Mouse (Mus musculus): ENCODE data around the gene Tmem59. TPM values are rescaled to one million over a fixed set of nuclear protein-coding genes. Genes with fewer than 3 reads are reported as not detected.
A peak's percentile ranks its signal among the peaks of the same experiment; 100 is the strongest.

Tmem59 gene
- polyA plus RNA-seq (2014; fragmentation: Nextera tagmentation; extraction: Ambion mirVana): 321 and 337 TPM in 2 replicates

- ATAC-seq (ENCODE audit: insufficient read depth): peak; percentile 97
- peak; percentile 96 for DNase-seq
- peak; percentile 6; the same call in 1 of the 2 replicates for TF ChIP-seq CTCF (IDR thresholded peaks at IDR 0.05; ENCODE audit: low read depth)
- H3K9me3 ChIP-seq (ENCODE audit: low read depth, low read length): no peaks in the 10 kb centered on the region
- H3K4me2 ChIP-seq: peak within 1 kb of the TSS; percentile 74
- H3K27ac ChIP-seq (ENCODE audit: low read depth): peak within 1 kb of the TSS; percentile 93
- H3K4me1 ChIP-seq (ENCODE audit: insufficient read depth): peaks cover 6% of the 10 kb centered on the region; the same call in 1 of the 2 replicates
- peaks cover 18% of the 10 kb centered on the region for H3K36me3 ChIP-seq (ENCODE audit: insufficient read depth)
- peak within 1 kb of the TSS; percentile 87 for H3K9ac ChIP-seq
- under 1% methylated on average over 49 of the region's 49 CpGs for WGBS
- no peaks in the 10 kb centered on the region for H3K27me3 ChIP-seq (ENCODE audit: insufficient read depth, low read length)
- peak within 1 kb of the TSS; percentile 97 for H3K4me3 ChIP-seq (ENCODE audit: low read depth, low read length)
Measured at GRCm38 (mm10) chr4:107178182-107178829, at the start of gene Tmem59. Gene Tmem59, plus strand, starts transcription at chr4:107178399.

- TF ChIP-seq CTCF (IDR thresholded peaks at IDR 0.05; ENCODE audit: low read depth): no peak
- WGBS: 65% methylated on average over 8 of the region's 8 CpGs
Measured at GRCm38 (mm10) chr4:107129373-107129772, 48.8 kb upstream of the Tmem59 start.

GRCm38 (mm10) chr4:107130534-107130933, 47.7 kb upstream of the Tmem59 start:
- no peak for TF ChIP-seq CTCF (IDR thresholded peaks at IDR 0.05; ENCODE audit: low read depth)
- Histone ChIP-seq H3K4me1 (ENCODE audit: insufficient read depth) (0 out of 2 replicates have a peak, but pooled peaks cover 3% of the 10 kb centered on the region), H3K27ac (ENCODE audit: low read depth) (no peak overlapping the region), H3K9me3 (ENCODE audit: low read depth, low read length) (no peaks in the 10 kb centered on the region), H3K27me3 (ENCODE audit: insufficient read depth, low read length) (no peaks in the 10 kb centered on the region), H3K4me2 (no peak overlapping the region), H3K36me3 (ENCODE audit: insufficient read depth) (no peaks in the 10 kb centered on the region), H3K9ac (no peak overlapping the region), H3K4me3 (ENCODE audit: low read depth, low read length) (no peak overlapping the region)
- ATAC-seq (ENCODE audit: insufficient read depth): peak; percentile 32; the same call in 1 of the 2 replicates
- 22% methylated on average over 9 of the region's 9 CpGs for WGBS
- peak; percentile 52 for DNase-seq

More at GRCm38 (mm10) chr4:107129373-107129772, 48.8 kb upstream of the Tmem59 start:
- DNase-seq (no peak), ATAC-seq (ENCODE audit: insufficient read depth) (no peak)
- Histone ChIP-seq H3K9me3 (ENCODE audit: low read depth, low read length) (no peaks in the 10 kb centered on the region), H3K4me2 (no peak overlapping the region), H3K36me3 (ENCODE audit: insufficient read depth) (no peaks in the 10 kb centered on the region), H3K4me1 (ENCODE audit: insufficient read depth) (0 out of 2 replicates have a peak, but pooled peaks cover 3% of the 10 kb centered on the region), H3K27ac (ENCODE audit: low read depth) (no peak overlapping the region), H3K27me3 (ENCODE audit: insufficient read depth, low read length) (no peaks in the 10 kb centered on the region), H3K4me3 (ENCODE audit: low read depth, low read length) (no peak overlapping the region), H3K9ac (no peak overlapping the region)

GRCm38 (mm10) chr4:107134891-107135290, 43.3 kb upstream of the Tmem59 start:
- WGBS: 66% methylated on average over 3 of the region's 3 CpGs
- Histone ChIP-seq H3K36me3 (ENCODE audit: insufficient read depth) (0 out of 2 replicates have a peak, but pooled peaks cover 3% of the 10 kb centered on the region), H3K4me3 (ENCODE audit: low read depth, low read length) (no peak overlapping the region), H3K27me3 (ENCODE audit: insufficient read depth, low read length) (no peaks in the 10 kb centered on the region), H3K9ac (no peak overlapping the region), H3K4me1 (ENCODE audit: insufficient read depth) (0 out of 2 replicates have a peak, but pooled peaks cover 2% of the 10 kb centered on the region), H3K4me2 (no peak overlapping the region), H3K9me3 (ENCODE audit: low read depth, low read length) (no peaks in the 10 kb centered on the region), H3K27ac (ENCODE audit: low read depth) (no peak overlapping the region)
- ATAC-seq (ENCODE audit: insufficient read depth): no peak
- no peak for TF ChIP-seq CTCF (IDR thresholded peaks at IDR 0.05; ENCODE audit: low read depth)
- no peak for DNase-seq

DNA sequence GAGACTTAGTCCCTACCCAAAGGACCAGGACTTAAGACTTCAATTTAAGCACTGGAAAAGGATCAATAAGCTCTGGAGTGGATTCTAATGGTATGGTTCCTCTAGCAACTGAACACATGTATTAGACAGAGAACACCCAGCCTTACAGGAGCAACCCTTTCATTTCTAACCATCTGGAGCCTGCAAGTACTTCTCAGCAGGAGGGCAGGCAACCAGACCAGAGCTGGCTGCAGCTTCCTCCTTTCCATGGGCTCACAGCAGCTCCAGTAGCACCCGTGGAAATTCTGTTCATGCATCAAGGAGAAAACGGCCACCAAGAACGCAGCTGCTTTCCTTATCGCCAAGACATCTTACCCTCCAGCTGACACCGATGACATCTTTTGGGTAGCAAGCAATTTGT, 42.5 kb upstream of the Tmem59 start:
- Histone ChIP-seq H3K27me3 (ENCODE audit: insufficient read depth, low read length) (no peaks in the 10 kb centered on the region), H3K4me1 (ENCODE audit: insufficient read depth) (peaks cover 3% of the 10 kb centered on the region), H3K9ac (no peak overlapping the region), H3K27ac (ENCODE audit: low read depth) (no peak overlapping the region), H3K36me3 (ENCODE audit: insufficient read depth) (0 out of 2 replicates have a peak, but pooled peaks cover 3% of the 10 kb centered on the region), H3K4me2 (no peak overlapping the region), H3K4me3 (ENCODE audit: low read depth, low read length) (no peak overlapping the region), H3K9me3 (ENCODE audit: low read depth, low read length) (no peaks in the 10 kb centered on the region)
- TF ChIP-seq CTCF (IDR thresholded peaks at IDR 0.05; ENCODE audit: low read depth): no peak
- 48% methylated on average over 5 of the region's 5 CpGs for WGBS
- ATAC-seq (ENCODE audit: insufficient read depth): no peak
- DNase-seq: no peak

- peaks cover 3% of the 10 kb centered on the region for H3K4me1 ChIP-seq (ENCODE audit: insufficient read depth)
- WGBS: 44% methylated on average over 3 of the region's 3 CpGs
- no peak overlapping the region for H3K4me2 ChIP-seq
- H3K9me3 ChIP-seq (ENCODE audit: low read depth, low read length): no peaks in the 10 kb centered on the region
- H3K27me3 ChIP-seq (ENCODE audit: insufficient read depth, low read length): no peaks in the 10 kb centered on the region
- DNase-seq (no peak), ATAC-seq (ENCODE audit: insufficient read depth) (no peak)
- no peak overlapping the region for H3K4me3 ChIP-seq (ENCODE audit: low read depth, low read length)
- H3K27ac ChIP-seq (ENCODE audit: low read depth): no peak overlapping the region
- 0 out of 2 replicates have a peak, but pooled peaks cover 9% of the 10 kb centered on the region for H3K36me3 ChIP-seq (ENCODE audit: insufficient read depth)
- no peak overlapping the region for H3K9ac ChIP-seq
- no peak for TF ChIP-seq CTCF (IDR thresholded peaks at IDR 0.05; ENCODE audit: low read depth)
Measured at GRCm38 (mm10) chr4:107136531-107136930, 41.7 kb upstream of the Tmem59 start.

Measured in lung, embryonic 14.5 days (tissue).